Mouse (Mus musculus) MEL (cell line): ENCODE measurements around the gene Lamtor4.
A peak's percentile ranks its signal among the peaks of the same experiment; 100 is the strongest.

Experiments used
- CHD1 ChIP-seq: IDR thresholded peaks from 2 replicates; pipeline ENCODE4 v1.6.1; 2012; ENCODE audit warnings: low read depth, mild to moderate bottlenecking, inconsistent platforms, low read length, improper control_type of control experiment
- CTCF ChIP-seq, 3 experiments: IDR thresholded peaks in 2 of 3; conservative IDR thresholded peaks in 1 of 3; 2 replicates each; pipeline ENCODE4 v1.5.1; 2011 to 2012; ENCODE audit warnings: low read length in 3 of 3, low read depth in 2 of 3, mild to moderate bottlenecking in 2 of 3, improper control_type of control experiment in 1 of 3, inconsistent platforms in 1 of 3, mixed read lengths in 1 of 3, moderate library complexity in 1 of 3; ENCODE audit not compliant: control insufficient read depth in 1 of 3, insufficient read depth in 1 of 3, poor library complexity in 1 of 3, severe bottlenecking in 1 of 3
- EP300 ChIP-seq, 2 experiments: IDR thresholded peaks; 2 replicates each; pipeline ENCODE4 v1.6.1; 2011; ENCODE audit warnings: improper control_type of control experiment in 2 of 2, low read length in 2 of 2, low read depth in 1 of 2, mild to moderate bottlenecking in 1 of 2
- GABPA ChIP-seq: IDR thresholded peaks from 2 replicates; pipeline ENCODE4 v1.6.1; 2012; ENCODE audit warnings: low read depth, mild to moderate bottlenecking, inconsistent platforms, low read length, improper control_type of control experiment, moderate library complexity
- GATA1 ChIP-seq: IDR thresholded peaks from 2 replicates; pipeline ENCODE4 v1.6.1; 2011; ENCODE audit warnings: low read depth, low read length, improper control_type of control experiment
- JUND ChIP-seq: IDR thresholded peaks from 2 replicates; pipeline ENCODE4 v1.6.1; 2011; ENCODE audit warnings: low read depth, mild to moderate bottlenecking, improper control_type of control experiment, low read length
- MAFK ChIP-seq: IDR thresholded peaks from 2 replicates; pipeline ENCODE4 v1.6.1; 2011; ENCODE audit warnings: low read depth, mild to moderate bottlenecking, low read length, improper control_type of control experiment, borderline replicate concordance
- MEF2A ChIP-seq: IDR thresholded peaks from 2 replicates; pipeline ENCODE4 v1.6.1; 2014; ENCODE audit warnings: low read depth, mild to moderate bottlenecking, inconsistent platforms, low read length, improper control_type of control experiment; ENCODE audit not compliant: poor library complexity, insufficient replicate concordance, severe bottlenecking; ENCODE audit errors: extremely low read depth
- MXI1 ChIP-seq: IDR thresholded peaks from 2 replicates; pipeline ENCODE4 v1.6.1; 2011; ENCODE audit warnings: mild to moderate bottlenecking, low read depth, low read length, improper control_type of control experiment
- POLR2A ChIP-seq, 2 experiments: IDR thresholded peaks; 2 replicates each; pipeline ENCODE4 v1.6.1; 2011 to 2012; ENCODE audit warnings: low read length in 2 of 2, mild to moderate bottlenecking in 2 of 2, control low read depth in 1 of 2, improper control_type of control experiment in 1 of 2, low read depth in 1 of 2, moderate library complexity in 1 of 2; ENCODE audit not compliant: control insufficient read depth in 1 of 2, insufficient read depth in 1 of 2, poor library complexity in 1 of 2
- POLR2AphosphoS2 ChIP-seq: IDR thresholded peaks from 2 replicates; pipeline ENCODE4 v1.6.1; 2011; ENCODE audit warnings: low read length, improper control_type of control experiment
- RAD21 ChIP-seq: IDR thresholded peaks from 2 replicates; pipeline ENCODE4 v1.6.1; 2011; ENCODE audit warnings: mild to moderate bottlenecking, low read depth, low read length, improper control_type of control experiment
- USF1 ChIP-seq: IDR thresholded peaks from 2 replicates; pipeline ENCODE4 v1.6.1; 2014; ENCODE audit warnings: low read depth, mild to moderate bottlenecking, inconsistent platforms, low read length, improper control_type of control experiment, moderate library complexity
- ZMIZ1 ChIP-seq: IDR thresholded peaks from 2 replicates; pipeline ENCODE4 v1.6.1; 2012; ENCODE audit warnings: low read depth, mild to moderate bottlenecking, inconsistent platforms, low read length, improper control_type of control experiment, moderate library complexity

- TF ChIP-seq GABPA (no peak), CHD1 (0 out of 2 replicates have a peak, but pooled peaks have one; percentile 3), EP300 (IDR thresholded peaks at IDR 0.05; ENCODE audit: low read depth in 1 of 2, low read length in 2 of 2) (no peak), MXI1 (peak; percentile 50; the same call in 1 of the 2 replicates), USF1 (no peak), MEF2A (no peak), CTCF (IDR thresholded peaks at IDR 0.05 in 2 of 3, conservative IDR thresholded peaks at IDR 0.05 in 1 of 3; ENCODE audit: control insufficient read depth in 1 of 3, insufficient read depth in 1 of 3, low read depth in 2 of 3, low read length in 3 of 3, poor library complexity in 1 of 3, severe bottlenecking in 1 of 3) (no peak), POLR2A (IDR thresholded peaks at IDR 0.05; ENCODE audit: control insufficient read depth in 1 of 2, insufficient read depth in 1 of 2, low read depth in 1 of 2, low read length in 2 of 2, poor library complexity in 1 of 2) (peak; percentile 50 to 93), ZMIZ1 (0 out of 2 replicates have a peak, but pooled peaks have one; percentile 43), GATA1 (no peak), RAD21 (no peak), MAFK (no peak), JUND (no peak), POLR2AphosphoS2 (peak; percentile 93)
Observed at GRCm38 (mm10) chr5:138263260-138264206, 8.3 kb downstream of the Lamtor4 start, which contains the start of gene BC037034.
